23 mouse cellular contexts compared by ENCODE assay signal in the genomic region with DNA sequence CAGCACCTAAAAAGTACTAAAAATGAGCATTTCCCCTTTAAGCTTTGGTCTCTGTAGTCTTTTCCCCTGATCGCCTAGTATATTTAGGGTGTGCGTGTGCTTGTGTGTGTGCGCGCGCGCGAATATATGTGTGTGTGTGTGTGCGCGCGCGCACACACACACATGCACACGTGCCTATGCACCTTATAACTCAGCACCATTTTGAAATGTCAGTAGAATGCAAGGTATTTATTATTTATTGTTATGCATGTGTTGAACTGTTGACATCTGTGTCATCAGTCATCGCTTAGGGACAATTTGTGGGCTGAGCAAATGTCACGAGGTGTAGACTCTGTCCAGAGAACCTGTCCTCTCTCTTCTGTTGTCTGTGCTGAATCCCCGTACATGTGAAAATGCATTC. TPM values are rescaled to one million over a fixed set of nuclear protein-coding genes. Genes with fewer than 3 reads are reported as not detected.
DNase-seq lines count a peak whose midpoint lies in the region; ATAC-seq lines count a peak whose summit lies in the region.
"Had no signal": no experiment of that assay in that cellular context is flagged by ENCODE, and none has a peak within 500 bp of the region (broad histone marks: within the 10 kb centered on the region; RNA-seq: fewer than 3 reads in every experiment).

No protein-coding gene starts in this region.

- no peak for ATAC-seq in heart, embryonic 16.5 days (replicated peaks; ENCODE audit: extremely low read depth, insufficient read depth, low FRiP score)
- no peak for ATAC-seq in embryonic facial prominence, embryonic 15.5 days (ENCODE audit: insufficient number of reproducible peaks, low FRiP score, low TSS enrichment, low read depth)
- ATAC-seq: forebrain, embryonic 14.5 days; hindbrain, postnatal 0 days; intestine, postnatal 0 days had no signal

- H3K27ac ChIP-seq in heart, embryonic 16.5 days (ENCODE audit: low read length): no peak overlapping the region
- no peak overlapping the region for H3K27ac ChIP-seq in embryonic facial prominence, embryonic 15.5 days (replicated peaks)
- H3K27ac ChIP-seq: heart, embryonic 10.5 days; hindbrain, embryonic 10.5 days; hindbrain, postnatal 0 days; kidney, embryonic 15.5 days; liver, embryonic 13.5 days; stomach, postnatal 0 days had no signal

- H3K27me3 ChIP-seq in heart, embryonic 16.5 days (ENCODE audit: control insufficient read depth, insufficient read depth, low read length): peaks cover 12% of the 10 kb centered on the region
- H3K27me3 ChIP-seq in embryonic facial prominence, embryonic 15.5 days: no peaks in the 10 kb centered on the region; the same call in 1 of the 2 replicates
- no peaks in the 10 kb centered on the region; the same call in 1 of the 2 replicates for H3K27me3 ChIP-seq in splenic B cell, adult 2 months (ENCODE audit: control insufficient read depth, insufficient read depth, low read length, poor library complexity, severe bottlenecking)

- no peak overlapping the region for H3K9ac ChIP-seq in heart, embryonic 16.5 days (ENCODE audit: low read length)
- H3K9ac ChIP-seq in embryonic facial prominence, embryonic 15.5 days: no peak overlapping the region
- H3K9ac ChIP-seq: kidney, embryonic 15.5 days; liver, embryonic 13.5 days had no signal

- H3K4me2 ChIP-seq in heart, embryonic 16.5 days (ENCODE audit: low read depth, low read length): 0 out of 2 replicates have a peak overlapping the region, but pooled peaks have one; percentile 5
- H3K4me2 ChIP-seq in embryonic facial prominence, embryonic 15.5 days (replicated peaks): peak overlapping the region; percentile 13; the same call in 1 of the 2 replicates
- H3K4me2 ChIP-seq: kidney, embryonic 15.5 days; liver, embryonic 13.5 days had no signal

- no peak overlapping the region for H3K4me3 ChIP-seq in heart, embryonic 16.5 days (ENCODE audit: low read length)
- peak overlapping the region; percentile 1; the same call in 1 of the 2 replicates for H3K4me3 ChIP-seq in embryonic facial prominence, embryonic 15.5 days (replicated peaks)
- H3K4me3 ChIP-seq: heart, embryonic 10.5 days; hindbrain, embryonic 10.5 days; kidney, embryonic 15.5 days; liver, embryonic 13.5 days had no signal

- intact Hi-C loops in heart, postnatal 36 days (cut with DNase I): no loop called here

- H3K4me1 ChIP-seq in heart, embryonic 16.5 days (ENCODE audit: control insufficient read depth, insufficient read depth, low read length): peaks cover 1% of the 10 kb centered on the region; the same call in 1 of the 2 replicates
- H3K4me1 ChIP-seq in embryonic facial prominence, embryonic 15.5 days: peaks cover 42% of the 10 kb centered on the region

- WGBS in heart, embryonic 16.5 days: 91% methylated on average over 15 of the region's 15 CpGs
- WGBS in embryonic facial prominence, embryonic 15.5 days: 75% methylated on average over 15 of the region's 15 CpGs

- no peaks in the 10 kb centered on the region for H3K36me3 ChIP-seq in heart, embryonic 16.5 days (ENCODE audit: control insufficient read depth, insufficient read depth)
- 0 out of 2 replicates have a peak, but pooled peaks cover 3% of the 10 kb centered on the region for H3K36me3 ChIP-seq in embryonic facial prominence, embryonic 15.5 days
- 0 out of 2 replicates have a peak, but pooled peaks cover 3% of the 10 kb centered on the region for H3K36me3 ChIP-seq in splenic B cell, adult 2 months (ENCODE audit: control insufficient read depth, insufficient read depth, low read length, poor library complexity, severe bottlenecking)
- H3K36me3 ChIP-seq: kidney, embryonic 15.5 days; liver, embryonic 13.5 days had no signal

- no peaks in the 10 kb centered on the region for H3K9me3 ChIP-seq in heart, embryonic 16.5 days (replicated peaks; ENCODE audit: control insufficient read depth, low read length)
- no peaks in the 10 kb centered on the region for H3K9me3 ChIP-seq in embryonic facial prominence, embryonic 15.5 days (replicated peaks)
- H3K9me3 ChIP-seq: heart, embryonic 10.5 days; hindbrain, embryonic 10.5 days; kidney, embryonic 15.5 days; liver, embryonic 13.5 days had no signal

- no peak for DNase-seq in heart, postnatal 36 days
- DNase-seq in thymus, postnatal 0 days (ENCODE audit: low spot score): peak; percentile 39
- DNase-seq in thymus, postnatal 36 days: no peak
- DNase-seq in splenic B cell, adult 2 months (ENCODE audit: low read depth, low spot score): peak; percentile 15
- no peak for DNase-seq in frontal cortex, postnatal 36 days (ENCODE audit: low spot score in 2 of 2)
- DNase-seq in urinary bladder, postnatal 4 days (ENCODE audit: low spot score in 2 of 2): no peak
- DNase-seq: adrenal gland, postnatal 36 days; cerebellum, adult 9-11 months; kidney, postnatal 36 days; liver, embryonic 13.5 days; lung, adult 2 months; lung, postnatal 14 days; retina, postnatal 1 day had no signal

RNA-seq across cellular contexts. Expression of a gene that starts 7.1 kb away (rescaled TPM):
- 14.8 and 38.4 TPM in 2 replicates for polyA plus RNA-seq in heart, embryonic 16.5 days (2015; fragmentation: Nextera tagmentation; extraction: Ambion mirVana)
- total RNA-seq in heart, postnatal 36 days (2021): under 1 TPM; 0.19 to 0.31 TPM
- polyA plus RNA-seq in thymus, postnatal 0 days (2015; fragmentation: Nextera tagmentation; extraction: Ambion mirVana): 284 and 306 TPM in 2 replicates
- 47.0 and 53.1 TPM in 2 replicates for polyA plus RNA-seq in embryonic facial prominence, embryonic 15.5 days (2015; fragmentation: Nextera tagmentation; extraction: Ambion mirVana)
- total RNA-seq: granulocyte monocyte progenitor cell, adult 5-6 weeks had no signal

Comparison
In these comparisons a context has a peak if more than half of its experiments do, and no peak if none do; other contexts are left out.
1. DNase-seq: peak in thymus, postnatal 0 days (single experiment) and splenic B cell, adult 2 months (single experiment); none in heart, postnatal 36 days (0 of 2), thymus, postnatal 36 days (0 of 2), frontal cortex, postnatal 36 days (0 of 2) and urinary bladder, postnatal 4 days (0 of 2).